Mouse (Mus musculus): ENCODE results near the gene Gm10840. TPM values are rescaled to one million over a fixed set of nuclear protein-coding genes. Genes with fewer than 3 reads are reported as not detected.

Gene Gm10840
- polyA plus RNA-seq, 1 experiment from 2014 or later: not detected

DNA sequence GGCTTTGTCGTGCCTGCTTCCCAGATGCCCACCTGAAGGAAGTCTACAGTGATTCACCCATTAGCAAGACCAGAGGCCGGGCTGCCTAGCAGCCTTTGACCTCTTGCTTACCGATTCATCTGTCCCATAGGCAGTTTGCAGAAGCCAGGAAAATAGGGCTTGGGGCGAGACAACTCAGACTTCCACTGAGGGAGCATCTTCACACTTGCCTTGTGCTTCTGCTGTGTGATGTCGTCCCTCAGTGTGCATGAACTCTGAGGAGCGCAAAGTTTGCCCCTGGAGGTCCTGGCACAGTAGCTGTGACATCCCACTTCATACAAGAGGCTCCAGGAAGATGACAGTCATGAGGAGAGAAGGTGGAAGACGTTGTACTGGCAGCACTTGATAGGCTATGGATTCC is 3.5 kb upstream of the Gm10840 start:
- ATAC-seq (replicated peaks; ENCODE audit: insufficient number of reproducible peaks, low FRiP score, low TSS enrichment): no peak
- Histone ChIP-seq H3K27me3 (ENCODE audit: control insufficient read depth, insufficient read depth, low read length) (no peaks in the 10 kb centered on the region), H3K9ac (ENCODE audit: low read depth, low read length) (no peak overlapping the region), H3K27ac (ENCODE audit: low read depth, low read length) (no peak overlapping the region), H3K36me3 (ENCODE audit: control insufficient read depth, insufficient read depth, low read length) (peaks cover 31% of the 10 kb centered on the region), H3K4me2 (no peak overlapping the region), H3K4me3 (ENCODE audit: low read depth, low read length) (no peak overlapping the region), H3K4me1 (ENCODE audit: control insufficient read depth, insufficient read depth, low read length) (peaks cover 20% of the 10 kb centered on the region), H3K9me3 (replicated peaks; ENCODE audit: control insufficient read depth, low read length) (no peaks in the 10 kb centered on the region)
- 80% methylated on average over 7 of the region's 7 CpGs for WGBS (ENCODE audit: insufficient replicate concordance)

DNA sequence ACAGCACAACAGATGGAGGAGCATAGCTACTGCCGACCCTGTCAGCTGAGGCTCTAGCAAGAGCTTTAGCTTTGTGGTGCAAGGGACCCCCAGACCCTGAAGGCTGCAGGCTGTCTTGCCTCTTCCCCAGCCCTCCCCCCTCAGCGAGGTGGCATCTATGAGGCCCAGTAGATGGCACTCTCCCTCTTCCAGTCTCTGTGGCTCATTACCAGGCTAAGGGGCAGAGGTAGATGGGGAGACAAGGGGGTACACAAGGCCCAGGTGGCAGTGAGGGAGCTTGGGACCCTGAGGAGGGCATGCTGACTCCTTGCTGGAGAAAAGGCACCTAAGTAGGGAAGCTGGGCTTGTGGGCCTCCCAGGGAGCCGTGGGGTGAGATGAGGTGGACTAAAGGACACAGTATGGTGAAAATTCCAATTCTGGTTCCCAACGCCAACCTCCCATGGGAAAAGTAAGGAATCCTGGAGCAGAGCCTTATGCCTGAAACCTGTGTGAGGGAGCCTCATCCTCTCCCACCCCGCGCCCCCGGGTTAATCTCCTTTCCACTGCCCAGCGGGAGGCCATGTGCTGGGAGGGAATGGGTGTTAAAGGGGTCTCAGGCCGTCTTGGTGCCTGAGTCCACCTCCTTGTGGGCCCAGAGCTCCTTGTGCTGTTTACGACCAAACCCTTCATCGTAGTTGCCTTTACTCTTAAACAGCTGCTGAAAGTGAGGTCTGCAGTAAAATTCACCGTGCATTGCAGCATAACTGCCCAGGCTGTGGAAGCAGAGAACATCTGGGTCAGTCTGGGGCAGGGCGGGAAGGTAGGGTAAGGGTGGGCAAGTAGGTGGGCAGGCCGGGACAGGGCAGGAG is 2.3 kb upstream of the Gm10840 start:
- no peak for ATAC-seq (replicated peaks; ENCODE audit: insufficient number of reproducible peaks, low FRiP score, low TSS enrichment)
- Histone ChIP-seq H3K9me3 (replicated peaks; ENCODE audit: control insufficient read depth, low read length) (no peaks in the 10 kb centered on the region), H3K4me1 (ENCODE audit: control insufficient read depth, insufficient read depth, low read length) (peaks cover 20% of the 10 kb centered on the region), H3K9ac (ENCODE audit: low read depth, low read length) (peak overlapping the region; percentile 94), H3K36me3 (ENCODE audit: control insufficient read depth, insufficient read depth, low read length) (peaks cover 27% of the 10 kb centered on the region), H3K4me2 (peak overlapping the region; percentile 95), H3K27me3 (ENCODE audit: control insufficient read depth, insufficient read depth, low read length) (no peaks in the 10 kb centered on the region), H3K27ac (ENCODE audit: low read depth, low read length) (peak overlapping the region; percentile 94), H3K4me3 (ENCODE audit: low read depth, low read length) (peak overlapping the region; percentile 90)
- 60% methylated on average over 14 of the region's 14 CpGs for WGBS (ENCODE audit: insufficient replicate concordance)

DNA sequence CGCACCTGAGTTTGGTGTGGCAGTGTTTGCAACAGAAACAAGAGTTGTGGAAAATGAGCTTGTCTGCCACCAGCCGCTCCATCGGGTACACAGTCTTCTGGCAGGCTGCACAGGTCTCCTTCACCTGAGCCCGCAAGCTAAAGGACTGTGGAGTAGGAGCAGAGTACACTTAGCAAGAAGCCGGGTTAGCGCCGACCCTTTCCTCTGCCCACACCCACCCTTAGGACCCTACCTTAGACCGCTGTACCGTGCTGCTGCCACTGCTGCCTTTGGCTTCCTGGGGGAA is 1.8 kb upstream of the Gm10840 start:
- no peak for ATAC-seq (replicated peaks; ENCODE audit: insufficient number of reproducible peaks, low FRiP score, low TSS enrichment)
- WGBS (ENCODE audit: insufficient replicate concordance): 34% methylated on average over 9 of the region's 9 CpGs
- Histone ChIP-seq H3K27ac (ENCODE audit: low read depth, low read length) (peak overlapping the region; percentile 94), H3K36me3 (ENCODE audit: control insufficient read depth, insufficient read depth, low read length) (peaks cover 32% of the 10 kb centered on the region), H3K4me1 (ENCODE audit: control insufficient read depth, insufficient read depth, low read length) (peaks cover 21% of the 10 kb centered on the region), H3K9ac (ENCODE audit: low read depth, low read length) (peak overlapping the region; percentile 94), H3K4me3 (ENCODE audit: low read depth, low read length) (peak overlapping the region; percentile 90), H3K27me3 (ENCODE audit: control insufficient read depth, insufficient read depth, low read length) (no peaks in the 10 kb centered on the region), H3K9me3 (replicated peaks; ENCODE audit: control insufficient read depth, low read length) (no peaks in the 10 kb centered on the region), H3K4me2 (peak overlapping the region; percentile 95)

DNA sequence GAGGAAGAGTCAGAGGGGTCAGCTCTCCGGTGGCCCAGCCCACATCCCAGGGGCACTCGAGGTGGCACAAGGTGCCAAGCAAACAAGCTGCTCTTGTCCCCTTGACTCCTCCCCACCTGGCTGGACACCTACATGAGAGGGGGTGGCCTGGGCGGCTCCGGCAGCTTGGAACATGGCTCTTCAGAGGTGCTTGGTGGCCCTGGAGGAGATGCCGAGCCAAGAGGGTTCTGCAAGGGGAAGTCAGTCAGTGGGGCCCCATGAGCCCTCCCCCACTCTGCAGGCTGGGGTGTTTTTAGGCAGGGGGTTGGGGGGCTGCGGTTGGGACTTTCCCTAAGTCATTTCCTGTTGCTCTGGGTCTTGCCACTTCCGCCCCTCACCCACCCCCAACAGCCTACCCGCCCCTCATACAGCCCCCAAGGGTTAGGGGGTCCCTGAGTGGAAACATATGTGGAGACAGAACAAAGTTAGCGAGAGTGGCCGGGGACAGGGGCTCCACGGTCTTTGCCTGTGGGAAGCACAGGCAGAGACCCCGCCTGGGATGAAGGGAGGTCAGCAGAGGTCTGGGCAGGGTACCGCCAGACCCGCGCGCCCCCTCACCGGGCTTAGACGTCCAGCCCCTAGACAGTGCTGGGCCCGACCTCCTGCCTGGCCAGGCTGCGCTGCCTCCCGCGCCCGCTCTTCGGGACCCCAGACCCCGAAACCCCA is 1.3 kb upstream of the Gm10840 start:
- peak overlapping the region; percentile 95 for H3K4me2 ChIP-seq
- under 1% methylated on average over 25 of the region's 25 CpGs for WGBS (ENCODE audit: insufficient replicate concordance)
- peak; percentile 49; the same call in 1 of the 2 replicates for ATAC-seq (replicated peaks; ENCODE audit: insufficient number of reproducible peaks, low FRiP score, low TSS enrichment)
- peak overlapping the region; percentile 94 for H3K27ac ChIP-seq (ENCODE audit: low read depth, low read length)
- peak overlapping the region; percentile 94 for H3K9ac ChIP-seq (ENCODE audit: low read depth, low read length)
- no peaks in the 10 kb centered on the region for H3K9me3 ChIP-seq (replicated peaks; ENCODE audit: control insufficient read depth, low read length)
- H3K4me3 ChIP-seq (ENCODE audit: low read depth, low read length): peak overlapping the region; percentile 90
- peaks cover 24% of the 10 kb centered on the region for H3K4me1 ChIP-seq (ENCODE audit: control insufficient read depth, insufficient read depth, low read length)
- no peaks in the 10 kb centered on the region for H3K27me3 ChIP-seq (ENCODE audit: control insufficient read depth, insufficient read depth, low read length)
- peaks cover 29% of the 10 kb centered on the region for H3K36me3 ChIP-seq (ENCODE audit: control insufficient read depth, insufficient read depth, low read length)

DNA sequence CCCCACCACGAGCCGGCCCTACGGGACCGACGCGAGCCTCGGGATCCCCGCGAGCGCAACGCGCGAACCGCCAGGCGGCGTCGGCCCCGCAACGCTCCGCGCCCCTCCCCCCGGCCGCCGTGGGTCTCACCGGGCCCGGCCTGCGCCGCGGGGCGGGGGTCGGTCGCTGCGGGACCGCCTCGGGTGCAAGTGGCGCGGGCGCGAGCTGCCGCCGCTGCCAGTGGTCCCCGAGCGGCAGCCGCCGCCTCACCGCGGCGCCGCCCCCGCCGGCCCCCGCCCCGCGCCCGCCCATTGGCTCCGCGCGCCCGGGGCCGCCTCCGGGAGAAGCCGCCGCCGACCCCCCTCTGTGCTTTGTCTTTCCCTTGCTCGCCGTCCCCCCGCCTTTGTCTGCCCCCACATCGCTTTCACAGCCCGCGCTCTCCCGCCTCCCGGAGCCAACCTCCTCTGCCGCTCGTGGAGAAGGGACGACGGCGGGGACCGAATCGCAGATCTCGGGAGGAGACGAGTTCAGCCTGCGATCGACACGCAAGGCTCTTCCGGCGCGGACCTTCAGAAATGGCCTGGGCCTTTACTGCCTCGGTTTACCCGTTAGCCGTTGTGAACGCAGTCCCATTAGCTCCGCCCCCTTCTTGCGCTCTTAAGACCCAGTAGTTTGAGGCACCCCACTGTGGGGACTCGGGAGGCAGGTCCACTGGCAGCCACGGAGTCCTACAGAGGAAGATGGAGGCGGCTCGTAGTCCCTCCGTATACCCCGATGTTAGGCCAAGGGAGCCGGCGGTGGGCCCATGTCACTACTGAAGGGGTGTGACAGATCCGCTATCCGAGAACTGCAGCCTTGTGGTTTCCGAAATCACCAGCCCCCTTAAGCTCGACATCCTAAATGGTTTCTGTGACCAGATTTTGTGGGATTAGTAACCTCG is 469 bp upstream of the Gm10840 start:
- H3K36me3 ChIP-seq (ENCODE audit: control insufficient read depth, insufficient read depth, low read length): peaks cover 22% of the 10 kb centered on the region
- H3K9ac ChIP-seq (ENCODE audit: low read depth, low read length): peak overlapping the region; percentile 94
- peaks cover 24% of the 10 kb centered on the region for H3K4me1 ChIP-seq (ENCODE audit: control insufficient read depth, insufficient read depth, low read length)
- no peaks in the 10 kb centered on the region for H3K9me3 ChIP-seq (replicated peaks; ENCODE audit: control insufficient read depth, low read length)
- peak overlapping the region; percentile 94 for H3K27ac ChIP-seq (ENCODE audit: low read depth, low read length)
- under 1% methylated on average over 77 of the region's 106 CpGs for WGBS (ENCODE audit: insufficient replicate concordance)
- ATAC-seq (replicated peaks; ENCODE audit: insufficient number of reproducible peaks, low FRiP score, low TSS enrichment): peak; percentile 59
- peak overlapping the region; percentile 90 for H3K4me3 ChIP-seq (ENCODE audit: low read depth, low read length)
- H3K4me2 ChIP-seq: peak overlapping the region; percentile 95
- H3K27me3 ChIP-seq (ENCODE audit: control insufficient read depth, insufficient read depth, low read length): no peaks in the 10 kb centered on the region

DNA sequence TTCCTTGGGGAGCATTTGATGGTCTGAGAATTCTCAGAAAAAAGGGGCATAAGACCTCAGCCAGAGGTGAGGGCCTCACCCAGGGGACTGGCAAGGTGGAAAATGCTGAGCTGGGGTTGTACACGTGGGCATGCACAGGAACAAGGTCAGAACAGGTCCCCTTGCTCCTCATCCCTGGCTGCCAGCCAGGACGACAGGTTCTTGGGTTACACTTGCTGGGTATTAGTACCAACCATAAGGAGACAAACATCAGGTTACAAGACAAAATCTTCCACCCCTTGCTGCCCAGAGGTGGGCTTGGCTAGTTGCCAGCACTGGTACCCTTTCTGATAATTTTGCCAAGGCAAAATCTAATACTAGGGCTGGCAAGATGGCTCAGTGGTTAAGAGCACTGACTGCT is 1.6 kb downstream of the Gm10840 start:
- H3K27ac ChIP-seq (ENCODE audit: low read depth, low read length): no peak overlapping the region
- H3K4me3 ChIP-seq (ENCODE audit: low read depth, low read length): no peak overlapping the region
- H3K9me3 ChIP-seq (replicated peaks; ENCODE audit: control insufficient read depth, low read length): no peaks in the 10 kb centered on the region
- H3K4me2 ChIP-seq: no peak overlapping the region
- peaks cover 19% of the 10 kb centered on the region for H3K36me3 ChIP-seq (ENCODE audit: control insufficient read depth, insufficient read depth, low read length)
- peaks cover 24% of the 10 kb centered on the region for H3K4me1 ChIP-seq (ENCODE audit: control insufficient read depth, insufficient read depth, low read length)
- no peak overlapping the region for H3K9ac ChIP-seq (ENCODE audit: low read depth, low read length)
- WGBS (ENCODE audit: insufficient replicate concordance): 87% methylated on average over 2 of the region's 2 CpGs
- no peak for ATAC-seq (replicated peaks; ENCODE audit: insufficient number of reproducible peaks, low FRiP score, low TSS enrichment)
- no peaks in the 10 kb centered on the region for H3K27me3 ChIP-seq (ENCODE audit: control insufficient read depth, insufficient read depth, low read length)

DNA sequence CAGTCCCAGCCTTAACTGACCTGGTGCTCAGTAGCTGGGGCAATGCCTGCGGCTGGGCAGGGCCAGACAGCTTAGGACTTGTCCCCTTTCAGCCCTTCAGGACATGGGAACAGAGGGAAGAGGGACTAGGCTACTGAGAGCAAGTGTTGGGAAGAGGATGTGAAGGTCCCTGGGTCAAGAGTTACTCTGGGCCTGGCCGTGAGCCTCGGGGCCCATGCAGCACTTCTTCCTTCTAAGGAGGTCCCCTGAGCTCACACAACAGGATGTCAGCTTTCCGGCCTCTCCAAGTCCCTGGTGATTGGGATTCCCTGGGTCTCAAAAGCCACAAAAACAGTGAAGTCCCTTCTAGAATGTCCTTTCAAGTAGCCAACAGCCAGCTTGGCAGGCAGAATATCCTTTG is 2.9 kb downstream of the Gm10840 start:
- H3K27me3 ChIP-seq (ENCODE audit: control insufficient read depth, insufficient read depth, low read length): no peaks in the 10 kb centered on the region
- H3K4me1 ChIP-seq (ENCODE audit: control insufficient read depth, insufficient read depth, low read length): peaks cover 20% of the 10 kb centered on the region
- H3K4me3 ChIP-seq (ENCODE audit: low read depth, low read length): no peak overlapping the region
- ATAC-seq (replicated peaks; ENCODE audit: insufficient number of reproducible peaks, low FRiP score, low TSS enrichment): no peak
- H3K9me3 ChIP-seq (replicated peaks; ENCODE audit: control insufficient read depth, low read length): no peaks in the 10 kb centered on the region
- 72% methylated on average over 4 of the region's 4 CpGs for WGBS (ENCODE audit: insufficient replicate concordance)
- peak overlapping the region; percentile 35; the same call in 1 of the 2 replicates for H3K27ac ChIP-seq (ENCODE audit: low read depth, low read length)
- no peak overlapping the region for H3K4me2 ChIP-seq
- H3K9ac ChIP-seq (ENCODE audit: low read depth, low read length): no peak overlapping the region
- peaks cover 15% of the 10 kb centered on the region for H3K36me3 ChIP-seq (ENCODE audit: control insufficient read depth, insufficient read depth, low read length)

DNA sequence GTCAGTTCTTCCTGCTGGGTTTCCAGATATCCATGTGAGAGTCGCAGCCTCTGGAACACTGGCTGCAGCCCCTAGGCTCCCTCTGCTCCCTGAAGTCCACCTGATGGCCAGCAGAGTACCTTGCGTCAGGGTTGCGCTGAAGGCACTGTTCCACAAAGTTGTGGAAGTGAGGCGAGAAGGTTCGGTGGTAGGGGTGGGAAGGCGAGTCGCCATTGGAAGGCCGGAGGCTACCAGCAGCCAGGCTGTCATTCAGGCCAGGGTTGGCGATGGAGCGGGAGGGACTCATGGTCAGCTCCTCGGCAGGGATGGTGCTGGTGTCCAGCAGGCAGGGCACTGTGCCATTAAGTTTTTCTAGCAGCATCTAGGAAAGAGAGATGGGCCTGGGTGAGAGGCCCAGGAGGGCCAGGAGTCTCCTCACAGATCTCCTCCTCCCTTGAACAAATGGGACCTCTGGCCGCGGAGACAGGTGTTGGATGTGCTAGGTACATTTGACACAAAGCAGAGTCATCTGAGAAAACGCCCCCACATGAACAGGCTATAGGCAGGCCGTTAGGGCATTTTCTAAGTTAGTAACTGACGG is 4.0 kb downstream of the Gm10840 start:
- Histone ChIP-seq H3K4me2 (no peak overlapping the region), H3K27me3 (ENCODE audit: control insufficient read depth, insufficient read depth, low read length) (no peaks in the 10 kb centered on the region), H3K4me1 (ENCODE audit: control insufficient read depth, insufficient read depth, low read length) (peaks cover 10% of the 10 kb centered on the region; the same call in 1 of the 2 replicates), H3K4me3 (ENCODE audit: low read depth, low read length) (no peak overlapping the region), H3K36me3 (ENCODE audit: control insufficient read depth, insufficient read depth, low read length) (peaks cover 15% of the 10 kb centered on the region), H3K9ac (ENCODE audit: low read depth, low read length) (no peak overlapping the region), H3K27ac (ENCODE audit: low read depth, low read length) (no peak overlapping the region), H3K9me3 (replicated peaks; ENCODE audit: control insufficient read depth, low read length) (no peaks in the 10 kb centered on the region)
- ATAC-seq (replicated peaks; ENCODE audit: insufficient number of reproducible peaks, low FRiP score, low TSS enrichment): no peak
- 85% methylated on average over 16 of the region's 16 CpGs for WGBS (ENCODE audit: insufficient replicate concordance)

All from heart, embryonic 11.5 days (tissue).